Mouse (Mus musculus) MEL (cell line): ENCODE measurements at regions not wholly inside any gene's neighbourhood (a gene's known extent, or its start where the extent isn't known, plus 50 kb on each side); places are given as distances from the start of the nearest gene placed in this dataset.

Source experiments
- CHD1 ChIP-seq: IDR thresholded peaks from 2 replicates; pipeline ENCODE4 v1.6.1; 2012; ENCODE audit warnings: low read depth, mild to moderate bottlenecking, inconsistent platforms, low read length, improper control_type of control experiment
- CTCF ChIP-seq, 3 experiments: IDR thresholded peaks in 2 of 3; conservative IDR thresholded peaks in 1 of 3; 2 replicates each; pipeline ENCODE4 v1.5.1; 2011 to 2012; ENCODE audit warnings: low read length in 3 of 3, low read depth in 2 of 3, mild to moderate bottlenecking in 2 of 3, improper control_type of control experiment in 1 of 3, inconsistent platforms in 1 of 3, mixed read lengths in 1 of 3, moderate library complexity in 1 of 3; ENCODE audit not compliant: control insufficient read depth in 1 of 3, insufficient read depth in 1 of 3, poor library complexity in 1 of 3, severe bottlenecking in 1 of 3
- GABPA ChIP-seq: IDR thresholded peaks from 2 replicates; pipeline ENCODE4 v1.6.1; 2012; ENCODE audit warnings: low read depth, mild to moderate bottlenecking, inconsistent platforms, low read length, improper control_type of control experiment, moderate library complexity
- POLR2A ChIP-seq, 2 experiments: IDR thresholded peaks; 2 replicates each; pipeline ENCODE4 v1.6.1; 2011 to 2012; ENCODE audit warnings: low read length in 2 of 2, mild to moderate bottlenecking in 2 of 2, control low read depth in 1 of 2, improper control_type of control experiment in 1 of 2, low read depth in 1 of 2, moderate library complexity in 1 of 2; ENCODE audit not compliant: control insufficient read depth in 1 of 2, insufficient read depth in 1 of 2, poor library complexity in 1 of 2
- RAD21 ChIP-seq: IDR thresholded peaks from 2 replicates; pipeline ENCODE4 v1.6.1; 2011; ENCODE audit warnings: mild to moderate bottlenecking, low read depth, low read length, improper control_type of control experiment

- TF ChIP-seq POLR2A (IDR thresholded peaks at IDR 0.05; ENCODE audit: control insufficient read depth in 1 of 2, insufficient read depth in 1 of 2, low read depth in 1 of 2, low read length in 2 of 2, poor library complexity in 1 of 2) = no peak
- no peak for TF ChIP-seq GABPA
- no peak for TF ChIP-seq RAD21
- no peak for TF ChIP-seq CTCF (IDR thresholded peaks at IDR 0.05 in 2 of 3, conservative IDR thresholded peaks at IDR 0.05 in 1 of 3; ENCODE audit: control insufficient read depth in 1 of 3, insufficient read depth in 1 of 3, low read depth in 2 of 3, low read length in 3 of 3, poor library complexity in 1 of 3, severe bottlenecking in 1 of 3)
- TF ChIP-seq CHD1 = no peak
Observed at GRCm38 (mm10) chr15:59212362-59212761, 323.3 kb downstream of the Gm49356 start.
